Mouse (Mus musculus) limb, embryonic 12.5 days (tissue): ENCODE results near the gene Lrrc28. TPM values are rescaled to one million over a fixed set of nuclear protein-coding genes. Genes with fewer than 3 reads are reported as not detected.
A peak's percentile ranks its signal among the peaks of the same experiment; 100 is the strongest.

Experiments used
- ATAC-seq: fragments of 200-750 bp; cut with Nextera tagmentation; 2 replicates; pipeline ENCODE4 v1.8.0; 2017; ENCODE audit warnings: low read depth, moderate TSS enrichment; ENCODE audit not compliant: insufficient number of reproducible peaks, insufficient read depth, low FRiP score, low TSS enrichment
- H3K27ac ChIP-seq: fragments of 300-500 bp; sonication (generic); 2 replicates; pipeline ENCODE4 v1.5.1; 2016; ENCODE audit warnings: mild to moderate bottlenecking, moderate library complexity
- H3K27me3 ChIP-seq: fragments of 300-500 bp; sonication (generic); 2 replicates; pipeline ENCODE4 v1.6.1; 2016; ENCODE audit warnings: mild to moderate bottlenecking, moderate library complexity
- H3K36me3 ChIP-seq: fragments of 300-500 bp; sonication (generic); 2 replicates; pipeline ENCODE4 v1.6.1; 2016; ENCODE audit warnings: mild to moderate bottlenecking, moderate library complexity
- H3K4me1 ChIP-seq: fragments of 300-500 bp; sonication (generic); replicated peaks from 2 replicates; pipeline ENCODE4 v1.6.1; 2016
- H3K4me2 ChIP-seq: fragments of 300-500 bp; sonication (generic); 2 replicates; pipeline ENCODE4 v1.6.1; 2016; ENCODE audit warnings: mild to moderate bottlenecking, moderate library complexity
- H3K4me3 ChIP-seq: fragments of 300-500 bp; sonication (generic); replicated peaks from 2 replicates; pipeline ENCODE4 v1.5.1; 2016; ENCODE audit warnings: mild to moderate bottlenecking
- H3K9ac ChIP-seq: fragments of 300-500 bp; sonication (generic); replicated peaks from 2 replicates; pipeline ENCODE4 v1.6.1; 2016; ENCODE audit warnings: mild to moderate bottlenecking, moderate library complexity
- H3K9me3 ChIP-seq: fragments of 300-500 bp; sonication (generic); 2 replicates; pipeline ENCODE4 v1.6.1; 2016; ENCODE audit warnings: mild to moderate bottlenecking, moderate library complexity
- WGBS: fragments of 180-500 bp; shearing (Covaris S2); methylation state at CpG from one replicate; pipeline ENCODE4 v1.1.7; 2016; 5-methylcytosine and 5-hydroxymethylcytosine counted together
- polyA plus RNA-seq: library from polyadenylated mRNA; unstranded; fragments of >200 nt; fragmentation: Nextera tagmentation; extraction: Ambion mirVana; gene quantifications from 2 replicates; pipeline ENCODE4 v1.2.1, GENCODE M21; 2016

Lrrc28 gene
- polyA plus RNA-seq, 1 experiment from 2014 or later, result 27.1 TPM

- H3K36me3 ChIP-seq, result no peaks in the 10 kb centered on the region
- no peaks in the 10 kb centered on the region for H3K27me3 ChIP-seq
- no peaks in the 10 kb centered on the region for H3K9me3 ChIP-seq
- H3K4me3 ChIP-seq, result no peak overlapping the region
- 85% methylated on average over 6 of the region's 6 CpGs for WGBS
- no peak overlapping the region for H3K27ac ChIP-seq
- H3K9ac ChIP-seq, result no peak overlapping the region
- no peak overlapping the region for H3K4me2 ChIP-seq
- peaks cover 14% of the 10 kb centered on the region for H3K4me1 ChIP-seq
- no peak for ATAC-seq
These were observed 51.2 kb downstream of the Lrrc28 start for GRCm38 (mm10) chr7:67593902-67594301.

DNA sequence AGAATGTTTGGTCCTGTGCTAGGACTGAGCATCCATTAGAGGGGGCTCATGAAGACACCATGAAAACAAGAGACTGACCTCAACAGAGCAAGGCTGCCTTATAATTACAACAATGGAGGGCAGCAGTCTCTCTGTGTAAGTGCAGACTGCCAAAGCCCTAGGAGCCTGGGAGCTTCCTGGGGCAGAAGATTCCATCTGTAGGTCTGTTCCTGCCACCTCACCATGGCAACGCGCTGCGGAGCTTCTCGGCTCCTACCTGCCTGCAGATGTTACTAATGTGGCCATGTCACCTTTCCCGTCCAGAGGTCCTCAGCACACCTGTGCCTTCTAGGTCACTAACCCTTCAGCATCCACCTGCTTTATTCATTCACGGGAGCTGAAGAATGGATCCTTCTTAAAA lies 52.4 kb downstream of the Lrrc28 start:
- no peak overlapping the region for H3K4me3 ChIP-seq
- H3K36me3 ChIP-seq, result no peaks in the 10 kb centered on the region
- H3K27me3 ChIP-seq, result no peaks in the 10 kb centered on the region
- no peak overlapping the region for H3K9ac ChIP-seq
- ATAC-seq, result no peak
- 92% methylated on average over 6 of the region's 6 CpGs for WGBS
- no peak overlapping the region for H3K4me2 ChIP-seq
- H3K9me3 ChIP-seq, result no peaks in the 10 kb centered on the region
- peaks cover 8% of the 10 kb centered on the region for H3K4me1 ChIP-seq
- no peak overlapping the region for H3K27ac ChIP-seq

GRCm38 (mm10) chr7:67588743-67589142 lies 56.3 kb downstream of the Lrrc28 start:
- Histone ChIP-seq H3K4me3 (no peak overlapping the region), H3K27ac (no peak overlapping the region), H3K27me3 (no peaks in the 10 kb centered on the region), H3K4me1 (no peaks in the 10 kb centered on the region), H3K36me3 (no peaks in the 10 kb centered on the region), H3K9ac (no peak overlapping the region), H3K9me3 (no peaks in the 10 kb centered on the region), H3K4me2 (no peak overlapping the region)
- WGBS, result 76% methylated on average over 6 of the region's 6 CpGs
- ATAC-seq, result no peak

- Histone ChIP-seq H3K36me3 (no peaks in the 10 kb centered on the region), H3K9ac (no peak overlapping the region), H3K27me3 (no peaks in the 10 kb centered on the region), H3K4me3 (no peak overlapping the region), H3K4me1 (no peaks in the 10 kb centered on the region), H3K4me2 (no peak overlapping the region), H3K9me3 (no peaks in the 10 kb centered on the region), H3K27ac (no peak overlapping the region)
- no peak for ATAC-seq
- WGBS, result 87% methylated on average over 5 of the region's 5 CpGs
These were observed 58.6 kb downstream of the Lrrc28 start for GRCm38 (mm10) chr7:67586479-67586878.

- no peak overlapping the region for H3K4me2 ChIP-seq
- WGBS, result 84% methylated on average over 5 of the region's 5 CpGs
- no peaks in the 10 kb centered on the region for H3K36me3 ChIP-seq
- no peak for ATAC-seq
- no peaks in the 10 kb centered on the region for H3K27me3 ChIP-seq
- H3K27ac ChIP-seq, result no peak overlapping the region
- H3K9me3 ChIP-seq, result no peaks in the 10 kb centered on the region
- H3K9ac ChIP-seq, result no peak overlapping the region
- H3K4me1 ChIP-seq, result no peaks in the 10 kb centered on the region
- no peak overlapping the region for H3K4me3 ChIP-seq
These were observed 61.2 kb downstream of the Lrrc28 start for GRCm38 (mm10) chr7:67583852-67584251.

DNA sequence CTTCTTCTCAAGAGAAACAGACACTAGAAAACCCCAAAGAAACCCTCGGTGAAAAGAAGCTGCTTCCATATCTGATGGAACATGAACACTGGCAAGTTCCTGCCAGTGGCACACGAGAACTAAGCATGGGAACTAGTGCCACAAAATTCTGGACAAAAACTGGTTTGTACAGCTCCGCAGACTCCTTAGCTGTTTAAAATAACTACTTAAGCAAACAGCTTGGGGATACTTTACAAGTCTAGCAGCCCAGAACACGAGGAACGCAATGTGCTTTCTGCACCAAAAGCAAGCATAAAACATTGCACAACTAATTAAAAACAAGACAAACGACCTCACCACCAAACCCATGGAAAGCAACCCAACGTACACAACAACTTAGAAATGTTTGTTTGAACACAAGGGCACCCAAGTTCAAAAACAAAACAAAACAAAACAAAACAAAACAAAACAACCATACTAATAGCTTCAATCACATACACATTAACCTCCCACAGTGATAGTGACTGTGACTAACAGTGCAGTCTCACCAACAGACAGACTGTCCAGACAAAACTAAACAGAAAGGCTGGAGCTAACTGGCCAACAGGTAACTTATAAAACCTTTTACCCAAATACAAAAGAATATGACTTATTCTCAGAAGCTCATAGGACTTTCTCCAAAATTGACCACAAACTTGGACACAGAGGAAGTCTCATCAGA lies 66.1 kb downstream of the Lrrc28 start:
- Histone ChIP-seq H3K36me3 (no peaks in the 10 kb centered on the region), H3K4me2 (no peak overlapping the region), H3K9ac (no peak overlapping the region), H3K4me3 (no peak overlapping the region), H3K27ac (peak overlapping the region; percentile 32; the same call in 1 of the 2 replicates), H3K27me3 (no peaks in the 10 kb centered on the region), H3K9me3 (no peaks in the 10 kb centered on the region), H3K4me1 (0 out of 2 replicates have a peak, but pooled peaks cover 3% of the 10 kb centered on the region)
- no peak for ATAC-seq
- WGBS, result 51% methylated on average over 7 of the region's 7 CpGs

GRCm38 (mm10) chr7:67578044-67578443 lies 67.0 kb downstream of the Lrrc28 start:
- Histone ChIP-seq H3K36me3 (no peaks in the 10 kb centered on the region), H3K27me3 (no peaks in the 10 kb centered on the region), H3K9ac (no peak overlapping the region), H3K4me3 (no peak overlapping the region), H3K9me3 (no peaks in the 10 kb centered on the region), H3K4me2 (no peak overlapping the region), H3K27ac (no peak overlapping the region), H3K4me1 (peaks cover 5% of the 10 kb centered on the region; the same call in 1 of the 2 replicates)
- no peak for ATAC-seq
- 87% methylated on average over 6 of the region's 6 CpGs for WGBS

- 0 out of 2 replicates have a peak overlapping the region, but pooled peaks have one; percentile 15 for H3K4me2 ChIP-seq
- H3K9me3 ChIP-seq, result no peaks in the 10 kb centered on the region
- ATAC-seq, result no peak
- H3K27ac ChIP-seq, result 0 out of 2 replicates have a peak overlapping the region, but pooled peaks have one; percentile 50
- peaks cover 17% of the 10 kb centered on the region for H3K4me1 ChIP-seq
- no peak overlapping the region for H3K9ac ChIP-seq
- 48% methylated on average over 8 of the region's 8 CpGs for WGBS
- H3K27me3 ChIP-seq, result no peaks in the 10 kb centered on the region
- no peaks in the 10 kb centered on the region for H3K36me3 ChIP-seq
- H3K4me3 ChIP-seq, result no peak overlapping the region
These were observed 78.4 kb downstream of the Lrrc28 start for GRCm38 (mm10) chr7:67566510-67567237.

- Histone ChIP-seq H3K9me3 (no peaks in the 10 kb centered on the region), H3K4me1 (peaks cover 17% of the 10 kb centered on the region), H3K27me3 (no peaks in the 10 kb centered on the region), H3K27ac (no peak overlapping the region), H3K9ac (no peak overlapping the region), H3K36me3 (no peaks in the 10 kb centered on the region), H3K4me3 (no peak overlapping the region), H3K4me2 (no peak overlapping the region)
- WGBS, result 74% methylated on average over 1 of the region's 1 CpGs
- no peak for ATAC-seq
These were observed 79.9 kb downstream of the Lrrc28 start for GRCm38 (mm10) chr7:67565132-67565531.

GRCm38 (mm10) chr7:67562176-67562575 lies 82.9 kb downstream of the Lrrc28 start:
- ATAC-seq, result no peak
- Histone ChIP-seq H3K4me3 (no peak overlapping the region), H3K9ac (no peak overlapping the region), H3K4me1 (peaks cover 17% of the 10 kb centered on the region), H3K36me3 (no peaks in the 10 kb centered on the region), H3K9me3 (no peaks in the 10 kb centered on the region), H3K4me2 (no peak overlapping the region), H3K27ac (no peak overlapping the region), H3K27me3 (no peaks in the 10 kb centered on the region)
- 50% methylated on average over 12 of the region's 12 CpGs for WGBS

- no peak for ATAC-seq
- Histone ChIP-seq H3K9ac (no peak overlapping the region), H3K36me3 (no peaks in the 10 kb centered on the region), H3K4me3 (no peak overlapping the region), H3K4me2 (no peak overlapping the region), H3K27ac (no peak overlapping the region), H3K9me3 (no peaks in the 10 kb centered on the region), H3K4me1 (peaks cover 14% of the 10 kb centered on the region), H3K27me3 (no peaks in the 10 kb centered on the region)
- WGBS, result 86% methylated on average over 7 of the region's 7 CpGs
These were observed 85.6 kb downstream of the Lrrc28 start for GRCm38 (mm10) chr7:67559486-67559885.
